Mouse (Mus musculus): ENCODE data around the gene Hopx.

Gene Hopx

GRCm38 (mm10) chr5:77114817-77115731, at the start of gene Hopx:
Gene Hopx (minus strand): TSS chr5:77115121.
- DNase-seq (ENCODE audit: low spot score in 2 of 2) = no peak

GRCm38 (mm10) chr5:77163597-77163996, 48.7 kb upstream of the Hopx start:
- no peak for DNase-seq (ENCODE audit: low spot score in 2 of 2)

GRCm38 (mm10) chr5:77162566-77162965, 47.6 kb upstream of the Hopx start:
- no peak for DNase-seq (ENCODE audit: low spot score in 2 of 2)

GRCm38 (mm10) chr5:77157777-77158540, 43.0 kb upstream of the Hopx start:
- DNase-seq (ENCODE audit: low spot score in 2 of 2) = no peak

- DNase-seq (ENCODE audit: low spot score in 2 of 2) = no peak
Observed at GRCm38 (mm10) chr5:77156938-77157337, 42.0 kb upstream of the Hopx start.

- DNase-seq (ENCODE audit: low spot score in 2 of 2) = no peak
Observed at GRCm38 (mm10) chr5:77155526-77155925, 40.6 kb upstream of the Hopx start.

- DNase-seq (ENCODE audit: low spot score in 2 of 2) = no peak
Observed at GRCm38 (mm10) chr5:77154812-77155211, 39.9 kb upstream of the Hopx start.

GRCm38 (mm10) chr5:77151738-77152137, 36.8 kb upstream of the Hopx start:
- DNase-seq (ENCODE audit: low spot score in 2 of 2) = no peak

GRCm38 (mm10) chr5:77151075-77151474, 36.2 kb upstream of the Hopx start:
- DNase-seq (ENCODE audit: low spot score in 2 of 2) = no peak

- no peak for DNase-seq (ENCODE audit: low spot score in 2 of 2)
Observed at GRCm38 (mm10) chr5:77148021-77148621, 33.2 kb upstream of the Hopx start.

GRCm38 (mm10) chr5:77146459-77147170, 31.7 kb upstream of the Hopx start:
- DNase-seq (ENCODE audit: low spot score in 2 of 2) = no peak

- DNase-seq (ENCODE audit: low spot score in 2 of 2) = no peak
Observed at GRCm38 (mm10) chr5:77144647-77145046, 29.7 kb upstream of the Hopx start.

GRCm38 (mm10) chr5:77143076-77143475, 28.2 kb upstream of the Hopx start:
- DNase-seq (ENCODE audit: low spot score in 2 of 2) = no peak

GRCm38 (mm10) chr5:77141336-77141735, 26.4 kb upstream of the Hopx start:
- DNase-seq (ENCODE audit: low spot score in 2 of 2) = no peak

- DNase-seq (ENCODE audit: low spot score in 2 of 2) = no peak
Observed at GRCm38 (mm10) chr5:77140861-77141260, 25.9 kb upstream of the Hopx start.

- peak; percentile 56 to 69 for DNase-seq (ENCODE audit: low spot score in 2 of 2)
Observed at GRCm38 (mm10) chr5:77140108-77140507, 25.2 kb upstream of the Hopx start.

- DNase-seq (ENCODE audit: low spot score in 2 of 2) = no peak
Observed at GRCm38 (mm10) chr5:77137701-77138265, 22.9 kb upstream of the Hopx start.

- DNase-seq (ENCODE audit: low spot score in 2 of 2) = no peak
Observed at GRCm38 (mm10) chr5:77136684-77137224, 21.8 kb upstream of the Hopx start.

GRCm38 (mm10) chr5:77134961-77135360, 20.0 kb upstream of the Hopx start:
- no peak for DNase-seq (ENCODE audit: low spot score in 2 of 2)

GRCm38 (mm10) chr5:77134465-77134864, 19.5 kb upstream of the Hopx start:
- DNase-seq (ENCODE audit: low spot score in 2 of 2) = peak; percentile 41 to 54

GRCm38 (mm10) chr5:77133960-77134359, 19.0 kb upstream of the Hopx start:
- no peak for DNase-seq (ENCODE audit: low spot score in 2 of 2)
